Mouse (Mus musculus) layer of hippocampus, adult 18-20 months (tissue): ENCODE data around the gene Smagp. TPM values are rescaled to one million over a fixed set of nuclear protein-coding genes. Genes with fewer than 3 reads are reported as not detected.

Source experiments
- DNase-seq, 2 experiments: peaks; one replicate each; pipeline ENCODE4 v3.0.0; 2022; ENCODE audit warnings: low spot score in 2 of 2
- microRNA-seq, 2 experiments: library from miRNA; unstranded; fragments of <30 nt; microRNA quantifications; one replicate each; pipeline ENCODE4 v1.2.0; 2021
- total RNA-seq, 2 experiments: library from RNA; stranded (reverse); gene quantifications; 2 replicates each; pipeline ENCODE4 v1.2.3; 2021

Gene Smagp
- total RNA-seq, 2 experiments from 2014 or later = 1.4 to 1.9 TPM

DNA sequence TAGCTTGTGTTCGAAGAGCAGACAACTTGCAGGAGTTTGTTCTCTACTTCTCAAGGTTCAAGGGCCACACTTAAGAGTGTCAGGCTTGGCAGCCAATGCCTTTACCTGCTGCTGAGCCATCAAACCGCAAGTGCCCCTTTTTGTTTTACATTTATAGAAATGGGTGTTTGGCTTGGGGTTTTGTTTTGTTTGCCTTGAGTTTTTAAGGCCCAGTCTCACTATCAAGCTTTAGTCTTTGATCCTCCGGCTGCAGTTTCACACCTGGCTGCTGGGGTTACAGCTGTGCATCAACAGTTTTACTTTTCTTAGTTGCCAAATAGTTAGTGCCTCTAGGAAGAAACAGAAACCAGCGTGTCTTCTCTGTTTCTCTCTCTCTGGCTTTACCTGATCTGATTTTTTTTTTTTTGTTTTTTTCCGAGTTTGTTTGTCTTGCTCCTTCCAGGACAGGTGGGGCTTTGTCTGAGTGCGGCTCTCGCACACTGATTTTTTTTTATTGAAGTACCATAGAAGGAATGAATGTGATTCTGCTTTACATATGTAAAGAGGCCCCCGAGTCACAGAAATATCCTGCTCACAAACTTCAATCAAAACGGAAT is 38.4 kb downstream of the Smagp start:
- DNase-seq = no peak

DNA sequence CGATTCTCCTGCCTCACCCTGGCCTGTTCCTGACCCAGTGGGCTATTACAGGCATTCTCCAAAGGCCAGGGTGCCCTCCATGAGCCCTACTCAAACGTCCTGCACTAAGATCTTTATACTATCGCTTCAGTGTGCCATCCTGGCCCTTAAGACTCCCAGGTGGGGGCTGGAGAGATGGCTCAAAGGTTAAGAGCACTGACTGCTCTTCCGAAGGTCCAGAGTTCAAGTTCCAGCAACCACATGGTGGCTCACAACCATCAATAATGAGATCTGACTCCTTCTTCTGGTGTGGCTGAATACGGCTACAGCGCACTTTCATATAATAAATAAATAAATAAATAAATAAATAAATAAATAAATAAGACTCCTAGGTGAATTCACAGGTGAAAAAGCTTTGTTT is 43.9 kb downstream of the Smagp start:
- no peak for DNase-seq

GRCm38 (mm10) chr15:100590436-100590835 is 46.3 kb downstream of the Smagp start:
- DNase-seq = no peak

- DNase-seq = no peak
Measured at GRCm38 (mm10) chr15:100588297-100588696, 48.4 kb downstream of the Smagp start.

DNA sequence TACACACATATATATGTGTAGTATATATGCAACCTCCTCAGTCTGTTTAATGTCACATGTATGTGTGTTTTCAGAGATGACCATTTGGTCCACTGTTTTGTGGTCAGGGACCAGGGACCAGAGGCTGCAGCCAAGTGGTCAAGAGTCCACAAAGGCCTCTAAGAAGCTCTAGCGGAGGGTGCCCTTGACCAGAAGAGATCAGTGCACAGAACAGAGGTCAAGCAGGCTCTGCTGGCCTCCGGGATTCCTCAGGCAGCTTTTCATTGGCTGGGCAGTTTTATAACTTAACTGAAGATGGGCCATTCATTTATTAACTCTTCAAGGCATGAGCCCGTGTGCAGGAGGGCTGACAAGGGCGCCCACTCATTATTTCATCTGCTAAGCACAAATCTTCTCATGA is 49.6 kb downstream of the Smagp start:
- no peak for DNase-seq

- no peak for DNase-seq
Measured at GRCm38 (mm10) chr15:100585931-100586330, 50.8 kb downstream of the Smagp start.

DNA sequence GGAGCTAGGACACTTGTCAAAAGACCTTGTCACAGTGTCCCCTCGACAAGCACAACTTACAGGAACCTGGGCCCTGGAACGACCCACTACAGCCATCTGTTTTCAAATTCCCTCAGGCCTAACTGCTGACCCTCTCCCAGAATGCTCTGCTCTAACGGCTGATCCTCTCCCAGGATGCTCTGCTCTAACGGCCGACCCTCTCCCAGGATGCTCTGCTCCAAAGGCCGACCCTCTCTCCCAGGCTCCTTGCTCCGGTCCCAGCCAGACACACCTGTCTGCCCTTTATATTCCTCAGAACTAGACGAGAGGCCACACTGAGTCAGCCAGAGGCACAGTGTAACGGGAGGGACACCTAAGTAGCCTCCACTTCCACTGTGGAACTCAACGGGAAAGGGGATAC is 56.6 kb downstream of the Smagp start:
- DNase-seq = no peak

DNA sequence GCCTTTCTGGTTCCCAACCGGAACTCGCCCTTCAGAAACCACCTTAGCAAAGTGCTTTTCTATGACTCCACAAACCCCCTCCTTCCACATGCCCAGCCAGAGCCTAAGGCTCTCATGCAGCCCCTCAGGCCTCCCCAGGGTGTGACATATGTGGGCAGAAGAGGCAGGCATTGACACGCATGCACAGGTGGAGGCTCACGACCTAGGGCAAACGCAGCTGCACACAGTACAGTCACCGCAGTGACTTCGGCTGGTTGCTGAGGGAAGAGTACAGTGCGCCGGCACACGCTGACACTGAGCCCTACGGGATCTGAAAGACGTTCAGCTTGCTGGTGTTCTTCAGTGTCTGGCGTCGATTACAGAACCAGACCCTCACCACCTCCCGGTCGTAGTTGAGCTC is 58.8 kb downstream of the Smagp start:
- DNase-seq = no peak

DNA sequence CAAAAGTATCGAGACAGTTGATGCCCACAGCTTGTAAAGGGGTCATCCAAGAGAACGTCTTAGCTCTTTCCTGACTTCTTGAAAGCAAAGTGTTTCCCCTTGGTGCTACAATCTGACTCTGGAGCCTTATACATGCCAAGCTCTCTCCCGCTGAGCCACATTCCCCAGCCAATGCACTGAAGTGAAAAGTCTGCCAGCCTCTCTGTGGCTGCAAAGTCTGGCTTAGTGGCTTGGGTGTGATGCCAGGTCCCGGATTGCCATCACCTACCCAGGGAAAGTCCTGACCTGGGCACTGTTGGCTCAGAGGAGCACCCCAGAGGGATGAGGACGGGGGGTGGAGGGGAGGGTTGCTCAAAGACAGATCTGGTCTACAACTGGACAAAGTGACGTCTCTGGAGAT is 59.9 kb downstream of the Smagp start:
- no peak for DNase-seq

DNA sequence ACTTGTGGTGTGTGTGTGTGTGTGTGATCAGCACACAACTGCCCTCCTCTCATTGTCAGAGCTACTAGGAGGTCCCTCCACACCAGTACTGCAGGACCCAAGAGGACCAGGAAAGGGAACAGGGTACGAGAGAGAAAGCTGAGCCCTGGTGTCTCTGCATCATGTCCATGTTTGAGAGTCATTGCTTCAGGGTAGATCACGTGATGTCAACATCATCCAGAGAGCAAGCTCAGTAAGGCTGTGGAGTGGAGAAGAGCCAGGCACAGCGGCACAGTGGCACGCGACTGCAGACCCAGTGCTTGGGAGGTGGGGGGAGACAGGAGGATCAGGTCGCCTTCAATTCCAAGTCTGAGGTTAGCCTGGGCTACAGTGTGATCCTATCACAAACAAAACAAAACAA is 60.3 kb downstream of the Smagp start:
- no peak for DNase-seq

GRCm38 (mm10) chr15:100575366-100575765 is 61.4 kb downstream of the Smagp start:
- no peak for DNase-seq

DNA sequence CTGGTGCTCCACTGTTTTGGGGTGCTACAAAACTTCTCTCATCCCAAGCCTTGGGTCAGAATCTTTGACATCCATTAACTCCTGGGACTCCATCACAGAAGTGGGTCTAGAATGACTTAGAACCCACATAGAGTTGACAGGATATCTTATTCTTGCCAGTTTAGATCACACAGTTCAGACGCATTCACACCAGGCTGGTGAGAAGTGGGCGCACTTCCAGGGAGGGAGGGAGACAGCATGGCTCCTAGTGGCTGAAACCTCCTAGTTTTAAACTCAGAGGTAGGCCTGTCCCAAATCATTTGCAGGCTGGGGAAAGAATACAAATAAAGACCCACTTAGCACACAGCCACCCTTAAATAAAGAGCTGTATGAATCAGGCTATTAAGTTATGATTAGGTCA is 62.4 kb downstream of the Smagp start:
- DNase-seq = no peak

DNA sequence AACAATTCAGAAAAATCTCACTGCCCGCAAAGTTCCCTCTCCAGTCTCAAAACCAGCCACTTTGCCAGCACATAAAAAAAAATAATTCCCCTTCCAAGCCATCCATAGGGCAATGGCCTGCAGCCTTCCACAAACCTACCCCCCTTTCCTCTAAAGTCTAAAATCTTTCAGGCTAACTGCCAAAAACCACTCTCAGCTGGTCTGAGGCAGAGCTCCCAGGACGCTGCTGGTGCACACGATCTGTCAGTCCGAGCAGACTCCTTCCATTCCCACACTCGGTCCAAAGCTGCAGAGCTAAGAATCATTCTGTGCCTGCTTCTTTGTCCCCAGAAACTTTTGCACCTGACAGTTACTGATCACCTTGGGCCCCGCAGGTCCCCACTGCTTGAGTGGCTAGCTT is 62.8 kb downstream of the Smagp start:
- DNase-seq = no peak

Small RNA genes lying within 50 kb of the gene (microRNA-seq; reads per million reads assigned to microRNA genes)
- gene Mir6961 = 0 reads per million in 2 experiments

Other genes with a start within 250 kb of the Smagp start
- not detected for gene Gm5475, start 214.8 kb downstream of the Smagp start, total RNA-seq
- 10 to 100 TPM; 55.4 to 58.7 TPM for gene Slc11a2, start 211.9 kb downstream of the Smagp start, total RNA-seq
- gene Letmd1, start 167.9 kb downstream of the Smagp start, total RNA-seq = 10 to 100 TPM; 58.4 to 61.4 TPM
- 10 to 100 TPM; 26.0 to 26.2 TPM for gene Csrnp2, start 141.5 kb downstream of the Smagp start, total RNA-seq
- 10 to 100 TPM; 29.9 to 32.9 TPM for gene Tfcp2, start 84.9 kb downstream of the Smagp start, total RNA-seq
- gene Pou6f1, start 37.0 kb downstream of the Smagp start, total RNA-seq = 100 to 1,000 TPM in 1 of 2 experiments, 10 to 100 TPM in 1; 98.2 to 104 TPM
- 100 to 1,000 TPM; 116 to 119 TPM for gene Dazap2, start 21.6 kb downstream of the Smagp start, total RNA-seq
- 1 to 10 TPM; 5.4 to 5.7 TPM for gene Bin2, start 32.6 kb upstream of the Smagp start, total RNA-seq
- 1 to 10 TPM; 1.7 to 2.1 TPM for gene Cela1, start 51.0 kb upstream of the Smagp start, total RNA-seq
- 10 to 100 TPM in 1 of 2 experiments, 1 to 10 TPM in 1; 8.9 to 11.4 TPM for gene Galnt6, start 92.4 kb upstream of the Smagp start, total RNA-seq
- 10 to 100 TPM; 74.4 to 77.9 TPM for gene Slc4a8, start 124.8 kb upstream of the Smagp start, total RNA-seq
- gene Scn8a, start 232.9 kb upstream of the Smagp start, total RNA-seq = 100 to 1,000 TPM; 212 to 229 TPM